Mouse (Mus musculus) ES-E14 (cell line): Measurements from ENCODE around the gene Ppm1h. TPM values are rescaled to one million over a fixed set of nuclear protein-coding genes. Genes with fewer than 3 reads are reported as not detected.

Experiments used
- DNase-seq: peaks from one replicate; pipeline ENCODE4 v3.0.0-alpha.2; 2013; ENCODE audit warnings: low read depth, low spot score
- H3K27ac ChIP-seq: 2 replicates; pipeline ENCODE4 v1.5.1; 2012; ENCODE audit warnings: low read depth, mild to moderate bottlenecking, low read length, moderate library complexity, mixed read lengths; ENCODE audit not compliant: poor library complexity, insufficient read depth, severe bottlenecking
- H3K36me3 ChIP-seq: 2 replicates; pipeline ENCODE4 v1.6.1; 2012; ENCODE audit warnings: mild to moderate bottlenecking, low read length, moderate library complexity, mixed read lengths; ENCODE audit not compliant: control insufficient read depth, poor library complexity, insufficient read depth, severe bottlenecking
- H3K4me1 ChIP-seq, 2 experiments: fragments of 150-350 bp in 1 of 2; sonication (generic) in 1 of 2; 2 replicates each; pipeline ENCODE4 v1.6.1; 2012; ENCODE audit warnings: low read length in 2 of 2, mild to moderate bottlenecking in 1 of 2, mixed read lengths in 1 of 2; ENCODE audit not compliant: control insufficient read depth in 2 of 2, insufficient read depth in 2 of 2, poor library complexity in 1 of 2
- H3K4me3 ChIP-seq, 2 experiments: fragments of 150-350 bp in 1 of 2; sonication (generic) in 1 of 2; 2 replicates each; pipeline ENCODE4 v1.5.1; 2012; ENCODE audit warnings: low read length in 2 of 2, low read depth in 1 of 2, mild to moderate bottlenecking in 1 of 2, mixed read lengths in 1 of 2; ENCODE audit not compliant: insufficient read depth in 1 of 2, poor library complexity in 1 of 2, severe bottlenecking in 1 of 2
- H3K9ac ChIP-seq: 2 replicates; pipeline ENCODE4 v1.6.1; 2012; ENCODE audit warnings: low read depth, mild to moderate bottlenecking, low read length, mixed read lengths; ENCODE audit not compliant: poor library complexity, insufficient read depth, severe bottlenecking
- H3K9me3 ChIP-seq: fragments of 150-350 bp; sonication (generic); 2 replicates; pipeline ENCODE4 v1.6.1; 2012; ENCODE audit warnings: low read depth, mild to moderate bottlenecking, low read length; ENCODE audit not compliant: control insufficient read depth, insufficient read depth
- CHD2 ChIP-seq: IDR thresholded peaks from 2 replicates; pipeline ENCODE4 v1.6.1; 2014; ENCODE audit warnings: mild to moderate bottlenecking, low read depth, low read length, inconsistent platforms
- HCFC1 ChIP-seq: IDR thresholded peaks from 2 replicates; pipeline ENCODE4 v1.6.1; 2012; ENCODE audit warnings: low read length, inconsistent platforms, borderline replicate concordance; ENCODE audit not compliant: insufficient read depth
- MAFK ChIP-seq: IDR thresholded peaks from 2 replicates; pipeline ENCODE4 v1.6.1; 2014; ENCODE audit warnings: mild to moderate bottlenecking, low read depth, low read length, inconsistent platforms; ENCODE audit not compliant: insufficient read depth
- ZC3H11A ChIP-seq: IDR thresholded peaks from 2 replicates; pipeline ENCODE4 v1.6.1; 2012; ENCODE audit warnings: low read depth, mild to moderate bottlenecking, inconsistent platforms, low read length, borderline replicate concordance
- ZNF384 ChIP-seq: IDR thresholded peaks from 2 replicates; pipeline ENCODE4 v1.6.1; 2012; ENCODE audit warnings: low read depth, low read length, inconsistent platforms
- in situ Hi-C, 2 experiments: fragments of 600-800 bp; cut with MboI; formaldehyde crosslinking; loops; one replicate each; pipeline ENCODE4 v1.15.1; 2025; ENCODE audit warnings: low sequenced_read_pairs in 2 of 2, inconsistent platforms in 1 of 2; ENCODE audit not compliant: unreplicated experiment in 2 of 2
- total RNA-seq: library from RNA; depleted of rRNA; stranded (reverse); fragments of 300-350 nt; gene quantifications from 2 replicates; pipeline ENCODE4 v1.2.3, GENCODE M21; 2012

Gene Ppm1h
- total RNA-seq, 1 experiment = 4.5 TPM

DNA sequence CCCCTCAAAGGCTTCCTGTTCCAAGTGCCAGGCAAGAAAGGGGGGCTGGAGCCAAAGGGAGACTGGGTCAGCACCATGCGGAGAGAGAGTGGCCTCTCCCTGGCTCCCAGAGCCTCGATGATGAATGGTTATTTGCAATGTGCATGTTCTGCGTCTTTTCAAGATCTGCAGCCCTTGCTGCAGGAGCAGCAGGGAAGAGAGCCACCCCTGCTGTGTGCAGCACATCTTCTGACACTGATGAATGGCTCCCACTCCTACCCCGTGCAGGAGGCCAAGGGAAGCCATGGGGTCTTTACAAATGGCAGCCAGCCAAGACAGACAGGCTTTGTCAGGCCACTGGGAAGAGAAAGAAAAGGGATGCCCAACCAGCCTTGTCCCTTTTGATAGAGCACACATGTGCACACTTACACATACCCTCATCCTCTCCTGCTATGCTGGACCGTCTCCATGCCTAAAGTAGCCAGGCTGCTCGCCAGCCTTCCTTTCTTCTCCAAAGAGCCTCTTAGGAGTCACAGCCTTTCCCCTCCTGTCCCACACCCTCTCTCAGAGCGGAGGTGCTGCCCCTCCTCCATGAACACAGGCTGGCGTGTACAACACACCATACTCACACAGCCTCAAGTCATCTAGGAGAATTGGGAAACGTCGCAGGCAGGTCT, 209.1 kb downstream of the Ppm1h start:
- no peak overlapping the region for H3K27ac ChIP-seq
- TF ChIP-seq HCFC1 = no peak
- no peak for TF ChIP-seq CHD2
- no peak for TF ChIP-seq ZC3H11A
- no peak for DNase-seq
- no peaks in the 10 kb centered on the region for H3K36me3 ChIP-seq
- H3K9me3 ChIP-seq = no peaks in the 10 kb centered on the region
- in situ Hi-C loops = no loop called here
- no peak overlapping the region for H3K4me3 ChIP-seq
- peaks cover 0 to 8% of the 10 kb centered on the region in 2 experiments; a peak in 1 of 4 replicates for H3K4me1 ChIP-seq
- no peak overlapping the region for H3K9ac ChIP-seq

DNA sequence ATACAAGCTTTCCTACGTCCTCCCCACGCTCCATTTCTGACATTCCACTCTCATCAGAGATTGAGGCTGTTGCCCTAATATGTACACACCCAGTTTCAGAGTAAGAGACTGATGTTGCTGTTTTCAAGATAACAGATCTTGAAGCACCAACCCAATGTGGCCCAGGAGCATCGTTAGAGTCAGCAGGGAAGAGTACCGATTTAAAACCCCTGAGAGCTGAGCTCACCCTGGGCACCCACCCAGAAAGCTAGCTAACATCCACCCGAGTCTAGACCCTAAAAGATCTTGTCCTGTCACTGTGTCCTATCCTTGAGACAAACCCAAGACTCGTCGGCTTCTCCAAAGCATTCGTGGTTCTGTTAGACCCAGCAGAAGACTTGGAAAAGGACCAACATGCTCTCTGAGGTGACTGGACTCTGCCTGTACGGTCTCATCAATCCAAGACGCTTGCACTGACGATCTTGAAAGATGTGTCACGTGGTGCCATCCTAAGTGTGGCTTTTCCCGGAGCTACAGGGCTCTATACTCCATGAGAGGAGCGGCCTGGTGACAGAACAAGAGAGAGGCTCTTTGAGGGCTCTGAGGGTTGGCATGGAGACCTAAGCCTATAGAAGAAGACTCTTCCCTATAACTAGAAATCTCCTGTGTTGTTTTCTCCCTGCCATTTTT, 212.3 kb downstream of the Ppm1h start:
- Histone ChIP-seq H3K9ac (no peak overlapping the region), H3K4me3 (no peak overlapping the region), H3K4me1 (peaks cover 0 to 11% of the 10 kb centered on the region in 2 experiments; a peak in 2 of 4 replicates), H3K9me3 (no peaks in the 10 kb centered on the region), H3K27ac (no peak overlapping the region), H3K36me3 (no peaks in the 10 kb centered on the region)
- TF ChIP-seq ZNF384 (no peak), CHD2 (no peak), HCFC1 (no peak), ZC3H11A (no peak)
- no peak for DNase-seq
- in situ Hi-C loops = no loop called here

DNA sequence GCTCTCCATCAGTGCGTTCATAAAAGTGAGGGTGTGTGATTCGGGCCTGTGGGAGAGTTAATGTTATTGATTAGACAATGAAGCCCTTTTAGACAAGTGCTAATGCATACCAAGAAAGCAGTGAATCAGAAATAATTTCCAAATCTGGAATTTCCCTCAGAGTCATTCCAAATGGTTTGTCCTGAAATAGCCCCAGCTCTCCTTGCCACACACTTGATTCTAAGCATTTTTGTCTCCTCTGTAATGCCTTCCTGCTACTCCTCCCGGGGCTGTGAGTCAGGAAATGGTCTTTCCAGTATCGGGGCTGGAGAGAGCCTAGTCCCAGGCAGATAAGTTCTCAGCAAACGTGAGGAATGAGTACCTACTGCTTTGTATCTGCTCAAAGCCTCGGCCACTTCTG, 212.9 kb downstream of the Ppm1h start:
- in situ Hi-C loops = no loop called here
- H3K36me3 ChIP-seq = no peaks in the 10 kb centered on the region

DNA sequence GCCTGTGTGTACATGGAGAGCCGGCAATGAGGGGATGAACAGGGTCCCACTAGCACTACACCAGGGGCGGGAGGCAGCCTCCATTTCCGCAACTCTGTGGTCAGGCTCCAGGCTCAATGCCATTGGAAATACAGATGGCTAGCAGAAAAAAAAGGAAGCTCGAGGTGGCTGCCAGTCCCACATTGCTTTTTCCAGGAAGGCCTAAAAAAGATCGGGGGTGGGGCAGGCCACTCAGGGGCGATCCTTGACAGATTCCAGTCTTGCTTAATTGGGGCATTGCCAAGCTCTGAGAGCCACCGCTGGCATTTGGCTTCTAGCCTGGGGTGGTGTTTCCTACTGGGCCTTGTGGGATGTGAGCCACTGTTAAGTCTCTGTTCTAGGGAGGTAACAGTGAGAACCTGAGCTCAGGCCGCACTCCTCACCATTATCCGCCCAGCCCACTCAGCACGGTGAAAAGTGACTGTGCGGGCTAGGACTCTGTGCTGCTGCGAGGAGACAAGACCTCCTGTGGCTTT, 216.1 kb downstream of the Ppm1h start:
- Histone ChIP-seq H3K9ac (no peak overlapping the region), H3K4me1 (peaks cover 0 to 9% of the 10 kb centered on the region in 2 experiments; a peak in 2 of 4 replicates), H3K4me3 (peak overlapping the region; percentile 14 to 16; a peak in 2 of 4 replicates), H3K9me3 (no peaks in the 10 kb centered on the region), H3K36me3 (no peaks in the 10 kb centered on the region), H3K27ac (no peak overlapping the region)
- TF ChIP-seq HCFC1 (no peak), ZC3H11A (no peak), MAFK (no peak), ZNF384 (no peak), CHD2 (no peak)
- in situ Hi-C loops = no loop called here
- DNase-seq = no peak

More for the DNA sequence above, 212.9 kb downstream of the Ppm1h start:
- no peak overlapping the region for H3K4me3 ChIP-seq
- DNase-seq = no peak
- no peak overlapping the region for H3K9ac ChIP-seq
- H3K4me1 ChIP-seq = peaks cover 0 to 10% of the 10 kb centered on the region in 2 experiments; a peak in 2 of 4 replicates
- no peaks in the 10 kb centered on the region for H3K9me3 ChIP-seq
- H3K27ac ChIP-seq = no peak overlapping the region
- no peak for TF ChIP-seq ZC3H11A
- no peak for TF ChIP-seq HCFC1
- no peak for TF ChIP-seq MAFK
- no peak for TF ChIP-seq ZNF384
- no peak for TF ChIP-seq CHD2
